Mouse (Mus musculus): Measurements from ENCODE around the gene Rora.

- TF ChIP-seq CTCF (IDR thresholded peaks at IDR 0.05; ENCODE audit: borderline replicate concordance, control insufficient read depth, extremely low read depth, insufficient read depth, low read length, poor library complexity) (no peak), POLR2A (IDR thresholded peaks at IDR 0.05; ENCODE audit: control insufficient read depth, extremely low read depth, insufficient read depth, low read length, poor library complexity) (no peak)
Observed at GRCm38 (mm10) chr9:69090749-69091270, 437.2 kb downstream of the Rora start.

Data from thymus, adult 2 months (tissue).